Mouse (Mus musculus): ENCODE results near the gene Kif3a.

GRCm38 (mm10) chr11:53615172-53615571 is 48.0 kb downstream of the Kif3a start:
- TF ChIP-seq EP300 (IDR thresholded peaks at IDR 0.05; ENCODE audit: low read depth): no peak
- TF ChIP-seq CTCF (IDR thresholded peaks at IDR 0.05; ENCODE audit: low read depth): no peak

Measured in heart, postnatal 0 days (tissue).